Mouse (Mus musculus) CH12.LX (cell line): ENCODE results near the gene Bach2. TPM values are rescaled to one million over a fixed set of nuclear protein-coding genes. Genes with fewer than 3 reads are reported as not detected.

Experiments
- DNase-seq: peaks from one replicate; pipeline ENCODE4 v3.0.0-alpha.2; 2013; ENCODE audit errors: extremely low read depth
- H3K27ac ChIP-seq: 2 replicates; pipeline ENCODE4 v1.5.1; 2012; ENCODE audit warnings: low read depth, mild to moderate bottlenecking, control low read depth, moderate library complexity; ENCODE audit not compliant: insufficient read depth
- H3K27me3 ChIP-seq: replicated peaks from 2 replicates; pipeline ENCODE3; 2012; ENCODE audit warnings: inconsistent platforms
- H3K36me3 ChIP-seq, 2 experiments: replicated peaks in 1 of 2; 2 replicates each; pipeline versions ENCODE3 to v1.6.1; 2012; ENCODE audit warnings: inconsistent platforms in 1 of 2, low read length in 1 of 2, mild to moderate bottlenecking in 1 of 2, mixed read lengths in 1 of 2, moderate library complexity in 1 of 2; ENCODE audit not compliant: control insufficient read depth in 1 of 2, insufficient read depth in 1 of 2
- H3K4me1 ChIP-seq, 2 experiments: 2 replicates each; pipeline ENCODE4 v1.6.1; 2012; ENCODE audit warnings: inconsistent platforms in 1 of 2, moderate library complexity in 1 of 2; ENCODE audit not compliant: insufficient read depth in 2 of 2, control insufficient read depth in 1 of 2
- H3K4me2 ChIP-seq: 2 replicates; pipeline ENCODE4 v1.6.1; 2012; ENCODE audit warnings: low read depth, mild to moderate bottlenecking, control low read depth; ENCODE audit not compliant: poor library complexity, insufficient read depth, severe bottlenecking
- H3K4me3 ChIP-seq, 3 experiments: fragments of 150-350 bp in 1 of 3; sonication (generic) in 1 of 3; replicated peaks in 1 of 3; 2 replicates each; pipeline versions ENCODE3 to v1.5.1; 2011 to 2012; ENCODE audit warnings: low read depth in 2 of 3, low read length in 2 of 3, mild to moderate bottlenecking in 2 of 3, moderate library complexity in 2 of 3, control low read depth in 1 of 3, improper control_type of control experiment in 1 of 3, inconsistent platforms in 1 of 3, mixed read lengths in 1 of 3; ENCODE audit not compliant: poor library complexity in 1 of 3
- H3K79me2 ChIP-seq: replicated peaks from 2 replicates; pipeline ENCODE4 v1.6.1; 2012; ENCODE audit warnings: mild to moderate bottlenecking, moderate library complexity; ENCODE audit not compliant: control insufficient read depth, poor library complexity, insufficient read depth, severe bottlenecking; ENCODE audit errors: extremely low read depth
- H3K9ac ChIP-seq: 2 replicates; pipeline ENCODE4 v1.6.1; 2012; ENCODE audit warnings: low read depth, mild to moderate bottlenecking, control low read depth, moderate library complexity; ENCODE audit not compliant: insufficient read depth
- H3K9me3 ChIP-seq: replicated peaks from 2 replicates; pipeline ENCODE3; 2012; ENCODE audit warnings: low read length, inconsistent platforms, mixed read lengths
- BHLHE40 ChIP-seq: IDR thresholded peaks from 2 replicates; pipeline ENCODE4 v1.6.1; 2011; ENCODE audit warnings: mild to moderate bottlenecking, low read depth, low read length, improper control_type of control experiment
- CHD1 ChIP-seq: IDR thresholded peaks from 2 replicates; pipeline ENCODE4 v1.6.1; 2012; ENCODE audit warnings: low read depth, low read length, improper control_type of control experiment, inconsistent platforms
- CTCF ChIP-seq, 2 experiments: IDR thresholded peaks in 1 of 2; conservative IDR thresholded peaks in 1 of 2; 2 replicates each; pipeline ENCODE4 v1.5.1; 2011 to 2012; ENCODE audit warnings: low read depth in 2 of 2, low read length in 2 of 2, improper control_type of control experiment in 1 of 2, inconsistent platforms in 1 of 2, mild to moderate bottlenecking in 1 of 2, moderate library complexity in 1 of 2
- E2F4 ChIP-seq: IDR thresholded peaks from 2 replicates; pipeline ENCODE4 v1.6.1; 2011; ENCODE audit warnings: low read depth, low read length, improper control_type of control experiment; ENCODE audit not compliant: insufficient replicate concordance
- GABPA ChIP-seq: IDR thresholded peaks from 2 replicates; pipeline ENCODE4 v1.6.1; 2012; ENCODE audit warnings: low read depth, low read length, improper control_type of control experiment, inconsistent platforms; ENCODE audit not compliant: insufficient replicate concordance
- MAX ChIP-seq: IDR thresholded peaks from 2 replicates; pipeline ENCODE4 v1.6.1; 2011; ENCODE audit warnings: low read length, improper control_type of control experiment
- MXI1 ChIP-seq: IDR thresholded peaks from 2 replicates; pipeline ENCODE4 v1.6.1; 2011; ENCODE audit warnings: mild to moderate bottlenecking, low read depth, low read length, improper control_type of control experiment
- MYC ChIP-seq: IDR thresholded peaks from 2 replicates; pipeline ENCODE4 v1.6.1; 2011; ENCODE audit warnings: low read depth, mild to moderate bottlenecking, improper control_type of control experiment, low read length
- NELFE ChIP-seq: IDR thresholded peaks from 2 replicates; pipeline ENCODE4 v1.6.1; 2011; ENCODE audit warnings: low read depth, low read length, improper control_type of control experiment
- NRF1 ChIP-seq: IDR thresholded peaks from 2 replicates; pipeline ENCODE4 v1.6.1; 2014; ENCODE audit warnings: low read depth, mild to moderate bottlenecking, inconsistent platforms, low read length, improper control_type of control experiment, moderate library complexity
- PAX5 ChIP-seq: IDR thresholded peaks from 2 replicates; pipeline ENCODE4 v1.6.1; 2012; ENCODE audit warnings: low read length, inconsistent platforms, mixed read lengths
- POLR2AphosphoS2 ChIP-seq: IDR thresholded peaks from 2 replicates; pipeline ENCODE4 v1.6.1; 2011; ENCODE audit warnings: low read depth, low read length, improper control_type of control experiment
- TBP ChIP-seq: conservative IDR thresholded peaks from 2 replicates; pipeline ENCODE4 v1.6.1; 2011; ENCODE audit warnings: low read depth, low read length, improper control_type of control experiment
- ZKSCAN1 ChIP-seq: IDR thresholded peaks from 2 replicates; pipeline ENCODE4 v1.6.1; 2012; ENCODE audit warnings: low read depth, inconsistent platforms, low read length, improper control_type of control experiment, borderline replicate concordance
- ZMIZ1 ChIP-seq: IDR thresholded peaks from 2 replicates; pipeline ENCODE4 v1.6.1; 2012; ENCODE audit warnings: low read depth, mild to moderate bottlenecking, inconsistent platforms, low read length, improper control_type of control experiment
- ZNF384 ChIP-seq: IDR thresholded peaks from 2 replicates; pipeline ENCODE4 v1.6.1; 2012; ENCODE audit warnings: low read depth, low read length, improper control_type of control experiment, inconsistent platforms
- dilution Hi-C: fragments of 300-500 bp; cut with MboI; formaldehyde crosslinking; loops from 2 replicates; pipeline ENCODE4 v1.14.3; 2020; ENCODE audit warnings: low sequenced_read_pairs; ENCODE audit not compliant: extremely low pct_unique_long_range_greater_than_20kb, extremely low pct_ligation_motif_present
- in situ Hi-C: fragments of 300-500 bp; cut with MboI; formaldehyde crosslinking; loops from 3 replicates; pipeline ENCODE4 v1.14.3; 2019; ENCODE audit warnings: low sequenced_read_pairs, low pct_ligation_motif_present, low pct_unique_long_range_greater_than_20kb, mixed read lengths
- polyA plus RNA-seq: library from polyadenylated mRNA; unstranded; fragments of >175 nt; gene quantifications from 2 replicates; pipeline ENCODE4 v1.2.1, GENCODE M21; 2012; ENCODE audit warnings: low read depth; ENCODE audit not compliant: insufficient read length
- total RNA-seq, 2 experiments: library from RNA; depleted of rRNA; stranded (reverse); fragments of 300-350 nt in 1 of 2; fragments of >200 nt in 1 of 2; gene quantifications; 2 replicates each; pipeline ENCODE4 v1.2.3; 2012 to 2014

Gene Bach2
- 0.29 TPM in 1 of 2 replicates, not detected in the other for total RNA-seq (2012; rRNA removed)
- 0.03 TPM in 1 of 2 replicates, not detected in the other for total RNA-seq (2014; rRNA removed)
- 0.11 and 0.27 TPM in 2 replicates for polyA plus RNA-seq

GRCm38 (mm10) chr4:32238366-32238854 lies at the start of gene Bach2:
Bach2 (plus strand) TSS chr4:32238804.
- Histone ChIP-seq H3K4me3 (peak within 1 kb of the TSS in 2 of 3 experiments; percentile 57 to 68), H3K27me3 (peaks cover 81% of the 10 kb centered on the region), H3K9ac (no peak within 1 kb of the TSS), H3K4me2 (peak within 1 kb of the TSS; percentile 90), H3K36me3 (no peaks in the 10 kb centered on the region), H3K4me1 (peaks cover 0 to 11% of the 10 kb centered on the region in 2 experiments; a peak in 2 of 4 replicates), H3K27ac (no peak within 1 kb of the TSS), H3K79me2 (no peaks in the 10 kb centered on the region), H3K9me3 (no peaks in the 10 kb centered on the region)
- TF ChIP-seq NELFE, result no peak
- no peak for TF ChIP-seq CHD1
- TF ChIP-seq ZKSCAN1, result no peak
- no peak for TF ChIP-seq MAX
- no peak for TF ChIP-seq ZMIZ1
- TF ChIP-seq E2F4, result no peak
- no peak for TF ChIP-seq NRF1
- TF ChIP-seq ZNF384, result no peak
- no peak for TF ChIP-seq TBP
- no peak for TF ChIP-seq BHLHE40
- no peak for TF ChIP-seq GABPA
- no peak for TF ChIP-seq MXI1
- TF ChIP-seq MYC, result no peak
- in situ Hi-C loops (no loop called here), dilution Hi-C loops (no loop called here)
- DNase-seq, result peak; percentile 56

DNA sequence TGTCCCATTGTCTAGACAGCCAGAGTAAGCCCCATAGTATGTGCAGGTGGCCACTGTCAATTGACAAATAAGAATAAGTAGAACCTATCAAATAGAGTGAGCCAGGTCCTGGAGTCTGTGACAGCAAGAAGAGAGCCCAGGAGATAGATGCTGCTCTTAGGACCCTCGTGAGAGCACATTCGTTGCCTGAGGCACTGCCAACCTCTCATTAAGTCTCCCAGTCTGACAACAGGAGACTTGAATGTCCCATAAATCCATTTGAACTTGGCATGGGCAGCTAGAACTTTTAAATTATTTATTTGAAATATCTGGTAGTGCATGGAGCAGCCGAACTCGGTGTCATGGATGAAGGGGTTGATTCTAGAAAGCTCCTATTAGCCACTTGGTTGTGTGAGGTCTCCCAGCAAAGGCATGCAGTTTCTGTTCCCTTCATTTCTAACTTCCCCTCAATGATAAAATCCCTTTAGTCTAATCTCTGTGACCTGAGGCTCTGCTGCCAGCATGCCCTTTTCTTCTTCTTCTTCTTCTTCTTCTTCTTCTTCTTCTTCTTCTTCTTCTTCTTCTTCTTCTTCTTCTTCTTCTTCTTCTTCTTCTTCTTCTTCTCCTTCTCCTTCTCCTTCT lies 49.1 kb upstream of the Bach2 start:
- no peak for TF ChIP-seq PAX5
- no peak for TF ChIP-seq POLR2AphosphoS2
- no peak for TF ChIP-seq E2F4
- TF ChIP-seq CTCF (conservative IDR thresholded peaks at IDR 0.05 in 1 of 2, IDR thresholded peaks at IDR 0.05 in 1 of 2; ENCODE audit: low read depth in 2 of 2, low read length in 2 of 2), result no peak
- no peak for DNase-seq
- dilution Hi-C loops, result no loop called here

More for the DNA sequence above, 49.1 kb upstream of the Bach2 start:
- Histone ChIP-seq H3K27me3 (no peaks in the 10 kb centered on the region), H3K36me3 (no peaks in the 10 kb centered on the region), H3K4me3 (no peak overlapping the region), H3K4me2 (no peak overlapping the region), H3K79me2 (no peaks in the 10 kb centered on the region), H3K9me3 (no peaks in the 10 kb centered on the region), H3K27ac (no peak overlapping the region), H3K9ac (no peak overlapping the region), H3K4me1 (no peaks in the 10 kb centered on the region)
- in situ Hi-C loops, result no loop called here
